Mouse (Mus musculus): Measurements from ENCODE around the gene Krt7. TPM values are rescaled to one million over a fixed set of nuclear protein-coding genes. Genes with fewer than 3 reads are reported as not detected.

Gene Krt7
- polyA plus RNA-seq, 1 experiment from 2014 or later = 86.1 TPM

DNA sequence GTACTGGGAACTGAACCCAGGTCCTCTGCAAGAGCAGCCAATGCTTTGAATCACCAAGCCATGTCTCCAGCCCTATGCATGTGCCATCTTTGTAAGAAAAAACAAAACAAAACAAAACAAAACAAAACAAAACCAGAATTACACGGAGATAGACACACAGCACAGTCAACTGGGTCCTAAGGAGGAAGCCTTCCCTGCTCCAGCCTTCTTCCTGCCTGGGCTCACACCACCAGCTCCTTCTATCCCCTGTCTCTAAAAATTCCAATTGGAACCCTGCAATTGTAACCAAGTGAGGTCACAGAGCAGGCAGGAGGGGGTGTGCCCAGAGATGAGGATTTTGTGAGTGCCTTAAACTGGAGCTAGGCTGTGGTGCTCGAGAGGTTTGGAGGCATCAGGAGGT is 36.6 kb downstream of the Krt7 start, which contains the start of gene Krt88:
TSS of gene Krt88 (plus strand) at position 301 of the 400 bp plus-strand sequence.
- Histone ChIP-seq H3K9ac (ENCODE audit: low read depth, low read length) (no peak within 1 kb of the TSS), H3K27me3 (replicated peaks; ENCODE audit: control insufficient read depth, insufficient read depth, low read length) (no peaks in the 10 kb centered on the region), H3K36me3 (ENCODE audit: control insufficient read depth, insufficient read depth) (no peaks in the 10 kb centered on the region), H3K9me3 (ENCODE audit: control insufficient read depth) (no peaks in the 10 kb centered on the region), H3K4me3 (ENCODE audit: low read depth, low read length) (no peak within 1 kb of the TSS), H3K4me1 (replicated peaks; ENCODE audit: control insufficient read depth, insufficient read depth, low read length) (no peaks in the 10 kb centered on the region), H3K4me2 (replicated peaks; ENCODE audit: low read depth) (no peak within 1 kb of the TSS), H3K27ac (ENCODE audit: low read depth, low read length) (no peak within 1 kb of the TSS)
- WGBS = 67% methylated on average over 2 of the region's 2 CpGs
- no peak for TF ChIP-seq CTCF (IDR thresholded peaks at IDR 0.05; ENCODE audit: low read depth)
- ATAC-seq = no peak

DNA sequence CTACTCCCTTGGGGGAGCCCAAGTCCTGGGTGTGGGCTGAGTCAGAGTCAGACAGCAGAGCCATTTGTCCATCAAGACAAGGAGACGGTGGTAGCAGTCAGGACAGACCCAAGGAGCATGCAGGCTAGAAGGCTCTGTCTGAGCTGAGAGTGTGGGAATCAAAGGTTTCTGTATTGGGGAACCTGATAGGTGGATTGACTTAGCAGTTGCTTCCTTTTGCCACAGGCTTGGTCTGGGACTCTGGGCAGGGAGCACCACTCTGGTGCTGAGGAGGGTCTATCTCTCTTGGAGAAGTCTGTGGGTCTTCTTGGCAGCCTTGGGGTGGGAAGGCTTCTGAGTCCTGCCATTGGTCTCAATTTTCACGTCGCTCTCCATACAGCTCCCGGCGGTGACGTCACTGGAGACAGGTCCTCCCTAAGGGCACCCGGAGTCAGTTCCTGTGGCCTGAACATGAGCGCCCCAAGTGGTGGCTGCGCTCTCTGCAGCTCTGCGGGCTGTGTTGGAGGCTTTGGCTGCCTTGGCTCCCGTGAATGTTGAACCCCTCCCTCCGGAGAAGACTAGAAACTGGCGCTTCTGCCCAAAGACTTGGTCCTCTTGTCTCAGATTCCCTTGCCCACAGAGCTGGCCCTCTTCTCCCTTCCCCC is 42.4 kb downstream of the Krt7 start:
- no peak overlapping the region for H3K4me3 ChIP-seq (ENCODE audit: low read depth, low read length)
- TF ChIP-seq CTCF (IDR thresholded peaks at IDR 0.05; ENCODE audit: low read depth) = peak; percentile 94

DNA sequence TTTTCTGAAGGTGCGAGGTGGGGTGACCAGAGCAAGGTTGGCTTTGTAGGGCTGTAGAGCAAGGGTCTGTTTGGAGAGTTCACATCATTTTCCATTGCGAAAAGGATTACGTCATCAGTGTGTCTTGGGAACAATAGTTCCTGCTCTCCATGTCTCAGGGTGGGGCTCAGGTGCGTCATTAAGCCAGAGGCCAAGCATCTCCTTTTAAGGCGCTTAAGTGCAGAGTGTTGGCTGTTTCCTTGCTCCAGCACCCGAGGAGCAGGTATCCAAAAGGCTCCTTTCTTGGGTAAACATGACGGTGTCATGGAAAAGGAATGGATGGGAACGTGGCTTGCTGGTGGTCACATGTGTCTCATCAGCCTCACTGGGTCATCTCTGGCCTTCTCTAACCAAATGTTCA is 43.9 kb downstream of the Krt7 start:
- Histone ChIP-seq H3K27me3 (replicated peaks; ENCODE audit: control insufficient read depth, insufficient read depth, low read length) (no peaks in the 10 kb centered on the region), H3K27ac (ENCODE audit: low read depth, low read length) (no peak overlapping the region), H3K9ac (ENCODE audit: low read depth, low read length) (no peak overlapping the region), H3K4me1 (replicated peaks; ENCODE audit: control insufficient read depth, insufficient read depth, low read length) (no peaks in the 10 kb centered on the region), H3K4me3 (ENCODE audit: low read depth, low read length) (no peak overlapping the region), H3K9me3 (ENCODE audit: control insufficient read depth) (no peaks in the 10 kb centered on the region), H3K36me3 (ENCODE audit: control insufficient read depth, insufficient read depth) (no peaks in the 10 kb centered on the region), H3K4me2 (replicated peaks; ENCODE audit: low read depth) (no peak overlapping the region)
- no peak for ATAC-seq
- no peak for TF ChIP-seq CTCF (IDR thresholded peaks at IDR 0.05; ENCODE audit: low read depth)
- WGBS = 60% methylated on average over 8 of the region's 8 CpGs

More for the DNA sequence above, 42.4 kb downstream of the Krt7 start:
- Histone ChIP-seq H3K4me1 (replicated peaks; ENCODE audit: control insufficient read depth, insufficient read depth, low read length) (no peaks in the 10 kb centered on the region), H3K4me2 (replicated peaks; ENCODE audit: low read depth) (peak overlapping the region; percentile 48; the same call in 1 of the 2 replicates), H3K9ac (ENCODE audit: low read depth, low read length) (no peak overlapping the region), H3K27me3 (replicated peaks; ENCODE audit: control insufficient read depth, insufficient read depth, low read length) (no peaks in the 10 kb centered on the region), H3K27ac (ENCODE audit: low read depth, low read length) (no peak overlapping the region), H3K36me3 (ENCODE audit: control insufficient read depth, insufficient read depth) (no peaks in the 10 kb centered on the region), H3K9me3 (ENCODE audit: control insufficient read depth) (no peaks in the 10 kb centered on the region)
- WGBS = 7% methylated on average over 13 of the region's 13 CpGs
- peak; percentile 79 for ATAC-seq

DNA sequence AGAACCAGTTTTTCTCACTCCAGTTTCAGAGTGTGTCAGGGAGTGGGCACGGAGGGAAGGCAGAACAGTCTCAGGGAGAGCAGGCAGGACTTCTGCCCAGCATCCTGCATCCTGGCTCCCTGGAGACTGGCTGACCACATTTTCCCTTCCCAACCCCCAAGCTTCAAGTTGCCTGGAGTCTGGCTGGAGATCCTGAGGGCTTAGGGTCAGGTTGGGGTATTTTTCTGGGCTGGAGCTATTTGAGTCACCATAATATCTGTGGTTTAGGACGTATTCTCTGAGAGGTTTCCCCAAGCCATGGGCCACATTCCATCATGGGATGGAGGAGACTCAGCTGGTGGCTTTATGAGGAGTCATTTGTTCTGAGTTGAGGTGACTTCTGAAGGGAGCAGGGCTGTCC is 44.4 kb downstream of the Krt7 start:
- no peak for ATAC-seq
- no peaks in the 10 kb centered on the region for H3K4me1 ChIP-seq (replicated peaks; ENCODE audit: control insufficient read depth, insufficient read depth, low read length)
- no peaks in the 10 kb centered on the region for H3K9me3 ChIP-seq (ENCODE audit: control insufficient read depth)
- no peak overlapping the region for H3K4me3 ChIP-seq (ENCODE audit: low read depth, low read length)
- H3K4me2 ChIP-seq (replicated peaks; ENCODE audit: low read depth) = no peak overlapping the region
- no peak for TF ChIP-seq CTCF (IDR thresholded peaks at IDR 0.05; ENCODE audit: low read depth)
- no peaks in the 10 kb centered on the region for H3K27me3 ChIP-seq (replicated peaks; ENCODE audit: control insufficient read depth, insufficient read depth, low read length)
- no peaks in the 10 kb centered on the region for H3K36me3 ChIP-seq (ENCODE audit: control insufficient read depth, insufficient read depth)
- H3K9ac ChIP-seq (ENCODE audit: low read depth, low read length) = no peak overlapping the region
- no peak overlapping the region for H3K27ac ChIP-seq (ENCODE audit: low read depth, low read length)
- 88% methylated on average over 2 of the region's 2 CpGs for WGBS

DNA sequence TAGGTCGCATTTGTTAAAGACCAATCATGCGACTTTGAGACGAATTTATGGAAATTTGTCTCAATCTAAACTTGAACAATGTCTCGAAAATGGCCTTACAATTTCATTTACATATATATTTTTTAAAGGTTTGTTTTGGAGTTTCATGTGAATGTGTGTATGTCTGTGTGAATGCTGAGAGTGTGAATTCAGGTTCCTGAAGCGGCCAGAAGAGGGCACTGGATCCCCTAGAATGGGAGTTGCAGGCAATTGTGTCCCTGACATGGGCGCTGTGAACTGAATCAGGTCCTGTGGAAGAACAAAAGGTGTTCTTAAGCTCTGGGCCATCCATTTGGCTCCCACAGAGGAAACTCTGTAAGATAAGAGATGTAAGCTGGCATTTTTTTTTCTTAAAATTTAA is 45.0 kb downstream of the Krt7 start:
- Histone ChIP-seq H3K27ac (ENCODE audit: low read depth, low read length) (no peak overlapping the region), H3K36me3 (ENCODE audit: control insufficient read depth, insufficient read depth) (no peaks in the 10 kb centered on the region), H3K9ac (ENCODE audit: low read depth, low read length) (no peak overlapping the region), H3K9me3 (ENCODE audit: control insufficient read depth) (no peaks in the 10 kb centered on the region), H3K4me3 (ENCODE audit: low read depth, low read length) (no peak overlapping the region), H3K27me3 (replicated peaks; ENCODE audit: control insufficient read depth, insufficient read depth, low read length) (no peaks in the 10 kb centered on the region), H3K4me2 (replicated peaks; ENCODE audit: low read depth) (no peak overlapping the region), H3K4me1 (replicated peaks; ENCODE audit: control insufficient read depth, insufficient read depth, low read length) (no peaks in the 10 kb centered on the region)
- no peak for ATAC-seq
- WGBS = 91% methylated on average over 6 of the region's 6 CpGs
- no peak for TF ChIP-seq CTCF (IDR thresholded peaks at IDR 0.05; ENCODE audit: low read depth)

DNA sequence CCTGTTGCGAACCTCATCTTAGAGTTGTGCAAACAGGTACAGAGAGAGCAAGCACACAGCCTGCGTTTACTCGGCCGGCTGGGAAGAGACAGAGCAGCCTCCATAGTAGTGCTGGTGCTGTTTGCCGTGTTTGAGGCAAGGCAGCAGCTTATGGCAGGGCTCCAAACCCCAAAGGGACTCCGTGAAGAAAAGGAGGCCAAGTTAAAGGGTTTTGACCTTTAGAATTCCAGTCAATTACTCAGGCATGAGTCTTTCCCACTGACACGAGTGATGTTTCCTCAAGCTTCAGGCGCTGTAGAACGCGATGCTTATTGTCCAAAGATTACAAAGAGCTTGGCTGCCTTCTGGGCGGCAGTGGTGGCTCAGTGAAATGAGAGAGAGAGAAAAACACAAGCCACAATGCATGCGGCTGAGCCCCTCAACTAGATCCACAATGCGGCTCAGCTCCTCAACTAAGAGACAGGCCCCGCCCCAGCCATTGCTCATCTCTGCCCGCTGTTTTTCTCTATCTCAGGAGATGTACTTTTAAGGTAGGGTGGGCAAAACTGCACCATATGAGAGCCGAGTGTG is 47.6 kb downstream of the Krt7 start:
- no peaks in the 10 kb centered on the region for H3K36me3 ChIP-seq (ENCODE audit: control insufficient read depth, insufficient read depth)
- no peak for ATAC-seq
- no peak overlapping the region for H3K4me2 ChIP-seq (replicated peaks; ENCODE audit: low read depth)
- no peak overlapping the region for H3K27ac ChIP-seq (ENCODE audit: low read depth, low read length)
- H3K9ac ChIP-seq (ENCODE audit: low read depth, low read length) = no peak overlapping the region
- 58% methylated on average over 16 of the region's 16 CpGs for WGBS
- H3K4me1 ChIP-seq (replicated peaks; ENCODE audit: control insufficient read depth, insufficient read depth, low read length) = no peaks in the 10 kb centered on the region
- no peak for TF ChIP-seq CTCF (IDR thresholded peaks at IDR 0.05; ENCODE audit: low read depth)
- no peaks in the 10 kb centered on the region for H3K27me3 ChIP-seq (replicated peaks; ENCODE audit: control insufficient read depth, insufficient read depth, low read length)
- no peak overlapping the region for H3K4me3 ChIP-seq (ENCODE audit: low read depth, low read length)
- H3K9me3 ChIP-seq (ENCODE audit: control insufficient read depth) = no peaks in the 10 kb centered on the region
